Mouse (Mus musculus) limb, embryonic 10.5 days (tissue): ENCODE measurements at regions not wholly inside any gene's neighbourhood (a gene's known extent, or its start where the extent isn't known, plus 50 kb on each side); places are given as distances from the start of the nearest gene placed in this dataset.

Experiments used
- DNase-seq: peaks from one replicate; pipeline ENCODE4 v3.0.0-alpha.2; 2017; ENCODE audit warnings: low spot score
- H3K27ac ChIP-seq: fragments of 300-500 bp; sonication (generic); 2 replicates; pipeline ENCODE4 v1.5.1; 2016; ENCODE audit warnings: mild to moderate bottlenecking
- H3K27me3 ChIP-seq: fragments of 300-500 bp; sonication (generic); 2 replicates; pipeline ENCODE4 v1.6.1; 2016; ENCODE audit warnings: low read depth, mild to moderate bottlenecking; ENCODE audit not compliant: poor library complexity, severe bottlenecking
- H3K36me3 ChIP-seq: fragments of 300-500 bp; sonication (generic); 2 replicates; pipeline ENCODE4 v1.6.1; 2016; ENCODE audit warnings: mild to moderate bottlenecking, moderate library complexity
- H3K4me1 ChIP-seq: fragments of 300-500 bp; sonication (generic); 2 replicates; pipeline ENCODE4 v1.6.1; 2016
- H3K4me3 ChIP-seq: fragments of 300-500 bp; sonication (generic); 2 replicates; pipeline ENCODE4 v1.5.1; 2016; ENCODE audit warnings: mild to moderate bottlenecking, moderate library complexity
- H3K9me3 ChIP-seq: fragments of 300-500 bp; sonication (generic); replicated peaks from 2 replicates; pipeline ENCODE4 v1.6.1; 2016; ENCODE audit warnings: mild to moderate bottlenecking
- WGBS: fragments of 180-500 bp; shearing (Covaris S2); methylation state at CpG from one replicate; pipeline ENCODE4 v1.1.7; 2016; 5-methylcytosine and 5-hydroxymethylcytosine counted together

- Histone ChIP-seq H3K4me3 (no peak overlapping the region), H3K27ac (no peak overlapping the region), H3K27me3 (0 out of 2 replicates have a peak, but pooled peaks cover 5% of the 10 kb centered on the region), H3K4me1 (peaks cover 12% of the 10 kb centered on the region), H3K36me3 (no peaks in the 10 kb centered on the region), H3K9me3 (no peaks in the 10 kb centered on the region)
- DNase-seq = no peak
- WGBS = 13% methylated on average over 7 of the region's 7 CpGs
Measured at GRCm38 (mm10) chr7:137930200-137930599, 467.3 kb downstream of the Tcerg1l start.

DNA sequence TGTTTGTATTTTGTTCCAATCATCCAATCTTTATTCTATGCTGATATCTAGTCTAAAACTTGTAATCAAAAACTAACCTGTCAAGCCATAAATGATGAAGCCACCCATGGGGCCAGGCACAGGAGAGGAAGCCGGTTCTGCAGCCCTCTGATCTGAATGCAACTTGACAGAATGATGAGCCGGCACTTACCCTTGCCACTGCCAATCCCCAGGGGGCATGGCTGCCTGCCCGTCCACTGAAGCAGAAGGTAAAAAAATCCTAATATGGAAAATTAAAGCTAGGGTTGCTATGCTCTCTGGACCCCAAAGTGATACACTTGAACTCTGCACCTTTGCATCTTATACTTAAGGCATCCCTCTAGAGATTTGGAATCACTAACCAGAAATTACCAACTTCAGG is 461.6 kb downstream of the Tcerg1l start:
- Histone ChIP-seq H3K36me3 (no peaks in the 10 kb centered on the region), H3K9me3 (no peaks in the 10 kb centered on the region), H3K27me3 (no peaks in the 10 kb centered on the region), H3K27ac (no peak overlapping the region), H3K4me1 (no peaks in the 10 kb centered on the region), H3K4me3 (no peak overlapping the region)
- WGBS = 59% methylated on average over 3 of the region's 3 CpGs
- DNase-seq = no peak

DNA sequence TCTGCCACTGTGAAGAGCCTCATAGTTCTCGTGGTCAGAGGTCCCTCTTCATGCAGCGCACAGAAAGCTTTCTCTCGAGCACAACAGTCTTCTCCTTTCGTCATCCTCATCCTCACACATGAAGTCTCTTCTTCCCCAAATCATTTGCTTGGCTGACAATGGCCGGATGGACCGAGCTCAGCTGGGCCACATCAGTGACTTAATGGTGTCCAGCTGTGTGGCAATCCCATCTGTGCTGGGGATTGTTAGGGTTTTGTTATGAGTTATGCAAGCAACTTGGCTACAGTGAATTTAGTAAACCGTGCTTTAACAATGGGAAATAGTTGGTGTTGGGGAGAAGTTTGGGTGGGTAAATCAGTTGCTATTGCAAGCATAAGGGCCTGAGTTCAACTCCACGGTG is 458.4 kb downstream of the Tcerg1l start:
- H3K27ac ChIP-seq = no peak overlapping the region
- DNase-seq = no peak
- no peaks in the 10 kb centered on the region for H3K27me3 ChIP-seq
- 88% methylated on average over 8 of the region's 8 CpGs for WGBS
- no peaks in the 10 kb centered on the region for H3K9me3 ChIP-seq
- H3K36me3 ChIP-seq = no peaks in the 10 kb centered on the region
- H3K4me1 ChIP-seq = no peaks in the 10 kb centered on the region
- no peak overlapping the region for H3K4me3 ChIP-seq

DNA sequence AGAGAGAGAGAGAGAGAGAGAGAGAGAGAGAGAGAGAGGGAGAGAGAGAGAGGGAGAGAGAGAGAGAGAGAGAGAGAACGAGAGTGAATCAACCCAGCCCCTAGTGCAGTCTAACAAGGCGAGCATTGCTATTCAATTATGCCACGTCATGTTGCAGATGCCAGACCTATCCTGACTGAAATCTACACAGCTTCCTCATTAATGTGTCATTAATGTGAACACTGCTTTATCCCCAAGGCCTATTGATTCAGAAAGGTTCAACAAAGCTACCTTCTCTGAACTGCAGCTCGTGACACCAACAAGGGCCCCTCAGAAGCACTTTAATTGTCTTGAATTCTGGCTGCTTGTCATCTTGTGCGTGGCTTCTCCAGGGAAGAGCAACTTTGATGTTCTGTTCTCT is 457.4 kb downstream of the Tcerg1l start:
- WGBS = 73% methylated on average over 5 of the region's 5 CpGs
- Histone ChIP-seq H3K27me3 (no peaks in the 10 kb centered on the region), H3K4me1 (no peaks in the 10 kb centered on the region), H3K4me3 (no peak overlapping the region), H3K36me3 (no peaks in the 10 kb centered on the region), H3K27ac (no peak overlapping the region), H3K9me3 (no peaks in the 10 kb centered on the region)
- no peak for DNase-seq

- peaks cover 16% of the 10 kb centered on the region for H3K4me1 ChIP-seq
- WGBS = 92% methylated on average over 2 of the region's 2 CpGs
- DNase-seq = peak; percentile 64
Measured at GRCm38 (mm10) chr7:137944991-137945390, 452.5 kb downstream of the Tcerg1l start.

GRCm38 (mm10) chr7:137947424-137947823 is 450.1 kb downstream of the Tcerg1l start:
- peaks cover 16% of the 10 kb centered on the region for H3K4me1 ChIP-seq
- H3K4me3 ChIP-seq = no peak overlapping the region
- H3K27ac ChIP-seq = no peak overlapping the region
- no peaks in the 10 kb centered on the region for H3K9me3 ChIP-seq
- no peaks in the 10 kb centered on the region for H3K27me3 ChIP-seq
- 19% methylated on average over 5 of the region's 5 CpGs for whole genome bisulfite sequencing
- DNase-seq = peak; percentile 47
- H3K36me3 ChIP-seq = no peaks in the 10 kb centered on the region

More at GRCm38 (mm10) chr7:137944991-137945390, 452.5 kb downstream of the Tcerg1l start:
- Histone ChIP-seq H3K4me3 (no peak overlapping the region), H3K27ac (no peak overlapping the region), H3K36me3 (no peaks in the 10 kb centered on the region), H3K27me3 (no peaks in the 10 kb centered on the region), H3K9me3 (no peaks in the 10 kb centered on the region)

- 86% methylated on average over 5 of the region's 5 CpGs for WGBS
- Histone ChIP-seq H3K27me3 (no peaks in the 10 kb centered on the region), H3K27ac (no peak overlapping the region)
Measured at GRCm38 (mm10) chr7:137957354-137957753, 440.2 kb downstream of the Tcerg1l start.

DNA sequence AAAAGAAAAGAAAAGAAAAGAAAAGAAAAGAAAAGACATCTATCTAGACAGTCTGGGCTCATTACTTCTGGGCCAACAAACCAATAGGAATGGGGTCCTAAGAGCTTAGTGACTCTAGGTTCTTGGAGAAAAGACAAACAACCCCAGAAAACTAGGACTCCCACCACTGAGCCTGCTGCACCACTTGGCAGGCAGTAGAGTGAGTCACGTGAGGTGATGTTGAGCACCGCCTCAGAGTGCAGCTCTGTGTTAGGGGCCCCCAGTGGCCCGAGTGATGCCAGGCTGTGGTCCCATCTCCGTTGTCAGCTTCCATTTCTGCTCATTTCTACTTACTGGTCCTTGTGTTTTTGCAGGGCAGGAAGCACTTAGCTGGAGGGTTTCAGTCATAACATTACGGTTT is 439.7 kb downstream of the Tcerg1l start:
- Histone ChIP-seq H3K4me1 (no peaks in the 10 kb centered on the region), H3K4me3 (no peak overlapping the region), H3K36me3 (no peaks in the 10 kb centered on the region), H3K27ac (no peak overlapping the region), H3K9me3 (no peaks in the 10 kb centered on the region), H3K27me3 (no peaks in the 10 kb centered on the region)
- DNase-seq = no peak
- 84% methylated on average over 5 of the region's 5 CpGs for WGBS

More at GRCm38 (mm10) chr7:137957354-137957753, 440.2 kb downstream of the Tcerg1l start:
- DNase-seq = no peak
- Histone ChIP-seq H3K9me3 (no peaks in the 10 kb centered on the region), H3K4me3 (no peak overlapping the region), H3K36me3 (no peaks in the 10 kb centered on the region), H3K4me1 (no peaks in the 10 kb centered on the region)

- DNase-seq = no peak
- Histone ChIP-seq H3K27ac (no peak overlapping the region), H3K4me3 (no peak overlapping the region), H3K27me3 (no peaks in the 10 kb centered on the region), H3K9me3 (no peaks in the 10 kb centered on the region), H3K4me1 (no peaks in the 10 kb centered on the region), H3K36me3 (no peaks in the 10 kb centered on the region)
- 62% methylated on average over 3 of the region's 3 CpGs for WGBS
Measured at GRCm38 (mm10) chr7:137963470-137964095, 433.9 kb downstream of the Tcerg1l start.

DNA sequence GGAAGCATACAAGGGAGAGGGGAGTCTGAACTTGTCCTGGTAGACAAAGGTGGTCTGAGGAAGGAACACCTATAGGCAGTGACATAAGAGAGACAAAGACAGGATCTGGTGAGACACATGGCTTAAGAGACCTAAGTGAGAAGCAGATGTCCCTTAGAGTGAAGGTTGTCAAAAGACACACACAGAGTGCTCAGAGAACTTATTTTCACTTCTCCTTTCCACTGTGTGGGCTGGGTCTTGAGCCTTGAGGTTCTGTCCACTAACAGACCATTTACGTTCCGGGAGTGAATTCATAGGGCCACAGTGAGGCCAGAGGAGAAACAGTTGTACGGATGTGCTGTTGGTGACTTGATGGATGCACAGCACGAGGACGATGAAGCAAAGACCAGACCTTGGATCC is 422.8 kb downstream of the Tcerg1l start:
- no peaks in the 10 kb centered on the region for H3K27me3 ChIP-seq
- no peak overlapping the region for H3K27ac ChIP-seq
- H3K4me1 ChIP-seq = 0 out of 2 replicates have a peak, but pooled peaks cover 6% of the 10 kb centered on the region
- no peak for DNase-seq
- WGBS = 91% methylated on average over 5 of the region's 5 CpGs
- H3K9me3 ChIP-seq = no peaks in the 10 kb centered on the region
- H3K4me3 ChIP-seq = no peak overlapping the region
- H3K36me3 ChIP-seq = no peaks in the 10 kb centered on the region

DNA sequence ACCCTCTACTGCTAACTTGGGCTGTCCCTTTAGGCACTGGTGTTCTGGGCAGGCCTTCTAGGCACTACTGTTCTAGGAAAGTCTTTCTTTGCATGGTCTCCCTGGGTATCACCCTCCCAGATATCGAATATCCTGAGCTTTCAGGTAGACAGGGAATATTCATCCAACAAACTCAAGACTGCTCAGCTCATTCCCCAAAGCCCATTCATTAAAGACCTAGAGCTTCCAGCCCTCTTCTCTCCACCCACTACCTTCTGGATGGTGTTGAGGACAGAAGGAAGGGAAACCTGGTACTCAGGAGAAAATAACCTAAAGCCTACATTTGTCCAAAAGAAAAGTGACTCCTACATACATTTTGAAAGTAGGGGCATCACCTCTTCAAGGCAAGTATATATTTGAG is 420.0 kb downstream of the Tcerg1l start:
- WGBS = 79% methylated on average over 1 of the region's 1 CpGs
- Histone ChIP-seq H3K36me3 (no peaks in the 10 kb centered on the region), H3K4me1 (0 out of 2 replicates have a peak, but pooled peaks cover 6% of the 10 kb centered on the region), H3K9me3 (no peaks in the 10 kb centered on the region), H3K27me3 (no peaks in the 10 kb centered on the region), H3K27ac (no peak overlapping the region), H3K4me3 (no peak overlapping the region)
- DNase-seq = no peak

GRCm38 (mm10) chr7:137979361-137979760 is 418.2 kb downstream of the Tcerg1l start:
- Histone ChIP-seq H3K9me3 (no peaks in the 10 kb centered on the region), H3K27ac (no peak overlapping the region), H3K27me3 (no peaks in the 10 kb centered on the region), H3K36me3 (no peaks in the 10 kb centered on the region), H3K4me1 (no peaks in the 10 kb centered on the region), H3K4me3 (no peak overlapping the region)
- 82% methylated on average over 4 of the region's 4 CpGs for WGBS
- DNase-seq = no peak

GRCm38 (mm10) chr7:138005806-138006205 is 391.7 kb downstream of the Tcerg1l start:
- H3K27me3 ChIP-seq = no peaks in the 10 kb centered on the region
- no peaks in the 10 kb centered on the region for H3K9me3 ChIP-seq
- H3K27ac ChIP-seq = no peak overlapping the region
- no peak for DNase-seq
- H3K36me3 ChIP-seq = no peaks in the 10 kb centered on the region
- WGBS = 42% methylated on average over 3 of the region's 3 CpGs
- H3K4me3 ChIP-seq = no peak overlapping the region
- H3K4me1 ChIP-seq = no peaks in the 10 kb centered on the region

GRCm38 (mm10) chr7:138006971-138007370 is 390.6 kb downstream of the Tcerg1l start:
- Histone ChIP-seq H3K36me3 (no peaks in the 10 kb centered on the region), H3K27me3 (no peaks in the 10 kb centered on the region), H3K4me3 (no peak overlapping the region), H3K27ac (no peak overlapping the region), H3K9me3 (no peaks in the 10 kb centered on the region), H3K4me1 (no peaks in the 10 kb centered on the region)
- 74% methylated on average over 3 of the region's 3 CpGs for WGBS
- DNase-seq = no peak
